Mouse (Mus musculus) activated CD4-positive, CD25-positive, alpha-beta regulatory T cell, adult 9 weeks (primary cell): ENCODE results near the gene Exoc3. TPM values are rescaled to one million over a fixed set of nuclear protein-coding genes. Genes with fewer than 3 reads are reported as not detected.

ENCODE experiments used
- polyA plus RNA-seq: library from polyadenylated mRNA; unstranded; fragments of 100-300 nt; shearing (Covaris generic); gene quantifications from one replicate; pipeline ENCODE4 v1.2.1, GENCODE M21; 2017

The Exoc3 gene
- polyA plus RNA-seq, result 114 TPM

GRCm38 (mm10) chr13:74208317-74208985 lies at the start of gene Exoc3:
TSS of gene Exoc3 (minus strand) at chr13:74208732.

GRCm38 (mm10) chr13:74121141-74121602 lies 87.4 kb downstream of the Exoc3 start, which contains the start of gene Slc9a3:
TSS of gene Slc9a3 (plus strand) at chr13:74121457.

Other genes starting within 250 kb of the Exoc3 start
- not detected for gene Zdhhc11, start 244.9 kb downstream of the Exoc3 start, polyA plus RNA-seq
- gene Tppp, start 199.3 kb downstream of the Exoc3 start, polyA plus RNA-seq, result 0.93 TPM
- 7.0 TPM for gene Cep72, start 146.4 kb downstream of the Exoc3 start, polyA plus RNA-seq
- not detected for gene Slc9a3, start 87.3 kb downstream of the Exoc3 start, polyA plus RNA-seq
- gene Ahrr, start 83.6 kb upstream of the Exoc3 start, polyA plus RNA-seq, result 0.07 TPM
- 201 TPM for gene Pdcd6, start 108.8 kb upstream of the Exoc3 start, polyA plus RNA-seq
- 338 TPM for gene Sdha, start 141.5 kb upstream of the Exoc3 start, polyA plus RNA-seq
- 38.2 TPM for gene Ccdc127, start 141.6 kb upstream of the Exoc3 start, polyA plus RNA-seq
- not detected for gene Lrrc14b, start 155.3 kb upstream of the Exoc3 start, polyA plus RNA-seq
- 1.9 TPM for gene Zfp72, start 182.1 kb upstream of the Exoc3 start, polyA plus RNA-seq
- gene Ftl1-ps1, start 191.0 kb upstream of the Exoc3 start, polyA plus RNA-seq, result 48.5 TPM